Mouse (Mus musculus) kidney, postnatal 10 days (tissue): ENCODE data around the gene Olfr52.
"Not testable (repeated sequence)": the region's sequence is repeated elsewhere in the genome, so short reads cannot be mapped to it uniquely, and the experiment has no call there.

ENCODE experiments used
- DNase-seq: peaks from one replicate; pipeline ENCODE4 v3.0.0; 2021; ENCODE audit warnings: mixed read lengths

The Olfr52 gene

DNA sequence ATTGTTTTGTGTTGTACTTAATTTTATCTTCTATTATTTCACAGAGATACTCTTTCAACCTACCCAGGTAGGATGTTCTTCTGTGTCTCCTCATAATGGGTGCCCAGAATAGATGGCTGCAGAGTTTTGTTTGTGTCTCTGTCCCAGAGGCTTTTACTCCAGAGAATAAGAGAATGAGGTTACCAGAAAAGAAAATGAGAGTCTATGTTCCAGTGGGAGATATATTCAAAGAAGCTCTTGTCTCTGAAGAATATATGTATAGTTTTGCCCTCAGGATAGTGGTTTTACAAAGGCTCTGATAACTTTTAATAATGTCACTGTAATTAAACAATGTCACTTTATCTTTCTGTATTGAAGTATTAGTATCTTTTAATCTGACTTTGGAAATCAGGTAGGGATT is at the start of gene Olfr52:
TSS of gene Olfr52 (minus strand) at position 101 of the 400 bp plus-strand sequence.
- DNase-seq = no peak

GRCm38 (mm10) chr2:86231301-86231700 is 45.8 kb upstream of the Olfr52 start, which contains the start of gene Olfr1047:
TSS of gene Olfr1047 (minus strand) at chr2:86231401.
- no peak for DNase-seq

GRCm38 (mm10) chr2:86219214-86219613 is 33.7 kb upstream of the Olfr52 start, which contains the start of gene Olfr1046:
TSS of gene Olfr1046 (minus strand) at chr2:86219314.
- no peak for DNase-seq

- DNase-seq = no peak
Observed at GRCm38 (mm10) chr2:86202909-86203308, 17.4 kb upstream of the Olfr52 start, which contains the start of gene Olfr1045. TSS of gene Olfr1045 (minus strand) at chr2:86203009.

- DNase-seq = no peak
Observed at GRCm38 (mm10) chr2:86195863-86196262, 10.4 kb upstream of the Olfr52 start.

DNA sequence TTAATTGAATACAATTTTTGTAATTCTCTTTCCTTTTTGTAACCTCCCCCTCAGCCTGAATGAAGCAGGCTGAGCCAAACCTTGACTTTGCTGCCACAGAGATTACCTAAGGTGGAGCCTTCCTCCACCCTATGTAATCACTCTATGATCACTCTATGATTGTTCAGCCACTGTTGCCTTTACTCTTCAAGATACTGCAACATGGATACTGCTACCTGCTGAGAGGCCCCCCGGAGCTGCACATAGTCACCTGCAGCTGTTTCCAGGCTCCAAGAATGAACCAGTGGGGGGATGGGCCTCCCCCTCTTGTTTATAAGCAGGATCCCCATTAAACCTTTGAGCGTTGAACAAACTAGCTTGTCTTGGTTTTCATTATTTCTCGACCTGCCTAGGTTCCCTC is 5.5 kb downstream of the Olfr52 start:
- no peak for DNase-seq

GRCm38 (mm10) chr2:86177720-86178119 is 7.8 kb downstream of the Olfr52 start, which contains the start of gene Olfr1044:
TSS of gene Olfr1044 (minus strand) at chr2:86177820.
- no peak for DNase-seq

- DNase-seq = not testable (repeated sequence)
Observed at GRCm38 (mm10) chr2:86175422-86175821, 10.1 kb downstream of the Olfr52 start.

DNA sequence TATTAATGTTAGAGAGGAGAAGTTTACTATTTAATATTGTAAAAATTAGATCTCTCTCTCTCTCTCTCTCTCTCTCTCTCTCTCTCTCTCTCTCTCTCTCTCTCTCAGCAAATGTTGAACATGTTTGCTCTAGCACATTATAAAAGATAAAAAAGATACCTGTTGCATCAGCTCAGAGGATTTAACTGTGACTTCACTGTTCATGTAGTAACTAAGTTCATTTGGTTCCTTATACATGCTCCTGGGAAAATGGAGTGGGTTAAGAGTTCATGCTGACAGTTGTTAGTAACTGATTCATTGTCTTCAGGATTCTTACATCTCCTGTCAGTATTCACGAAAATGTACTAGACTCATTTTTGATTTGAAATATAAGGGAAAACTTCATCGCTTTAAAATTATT is 18.1 kb downstream of the Olfr52 start, which contains the start of gene Olfr1043:
TSS of gene Olfr1043 (minus strand) at position 101 of the 400 bp plus-strand sequence.
- DNase-seq = no peak

- DNase-seq = no peak
Observed at GRCm38 (mm10) chr2:86161738-86162137, 23.7 kb downstream of the Olfr52 start, which contains the start of gene Olfr1042. TSS of gene Olfr1042 (minus strand) at chr2:86161838.

GRCm38 (mm10) chr2:86146632-86147031 is 38.9 kb downstream of the Olfr52 start, which contains the start of gene Olfr1040:
TSS of gene Olfr1040 (minus strand) at chr2:86146732.
- DNase-seq = no peak

- no peak for DNase-seq
Observed at GRCm38 (mm10) chr2:86135828-86136227, 49.7 kb downstream of the Olfr52 start, which contains the start of gene Olfr1039. TSS of gene Olfr1039 (minus strand) at chr2:86135928.
